Mouse (Mus musculus): ENCODE data around the gene Tll2.

The Tll2 gene

DNA sequence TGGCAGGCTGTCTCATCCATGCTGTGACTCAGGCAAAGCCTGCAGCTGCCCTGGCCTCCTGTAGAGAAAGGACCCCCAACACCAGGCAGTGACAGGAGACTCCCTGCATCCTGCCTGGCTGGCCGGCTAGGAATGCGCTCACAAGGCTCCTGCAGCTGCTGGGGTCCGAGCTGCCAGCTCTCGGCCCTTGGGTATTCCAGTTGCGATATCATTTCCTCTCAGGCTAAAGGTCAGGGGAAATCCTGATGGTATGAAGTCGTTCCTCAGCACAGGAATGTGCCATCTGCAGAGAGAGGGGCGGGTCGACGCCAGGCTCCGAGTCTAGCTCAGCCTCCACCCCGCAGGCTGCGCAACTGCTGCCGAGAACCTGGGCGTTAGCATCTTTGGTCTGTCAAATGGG lies 46.2 kb downstream of the Tll2 start:
- in situ Hi-C loops (cut with MboI, MseI), result no loop called here

DNA sequence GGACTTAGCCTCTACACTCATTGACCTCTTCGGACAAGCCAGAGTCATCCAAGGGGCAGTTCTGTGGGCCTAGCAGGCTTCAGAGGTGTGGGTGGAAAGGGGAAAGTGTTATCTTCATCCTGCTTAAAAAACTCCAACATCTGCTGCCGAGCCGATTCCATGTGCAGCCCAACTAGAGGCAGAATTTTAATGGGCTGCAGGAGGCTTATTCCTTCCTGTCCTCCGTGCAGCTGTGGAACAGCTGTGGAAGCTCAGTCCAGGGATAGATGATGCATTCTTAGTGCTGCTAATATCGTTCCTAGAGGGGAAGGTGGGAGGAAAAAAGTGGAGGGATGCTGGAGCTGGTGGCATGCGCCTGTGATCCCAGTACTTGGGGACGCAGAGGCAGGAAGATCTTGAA lies 52.0 kb downstream of the Tll2 start:
- in situ Hi-C loops (cut with MboI, MseI), result no loop called here

DNA sequence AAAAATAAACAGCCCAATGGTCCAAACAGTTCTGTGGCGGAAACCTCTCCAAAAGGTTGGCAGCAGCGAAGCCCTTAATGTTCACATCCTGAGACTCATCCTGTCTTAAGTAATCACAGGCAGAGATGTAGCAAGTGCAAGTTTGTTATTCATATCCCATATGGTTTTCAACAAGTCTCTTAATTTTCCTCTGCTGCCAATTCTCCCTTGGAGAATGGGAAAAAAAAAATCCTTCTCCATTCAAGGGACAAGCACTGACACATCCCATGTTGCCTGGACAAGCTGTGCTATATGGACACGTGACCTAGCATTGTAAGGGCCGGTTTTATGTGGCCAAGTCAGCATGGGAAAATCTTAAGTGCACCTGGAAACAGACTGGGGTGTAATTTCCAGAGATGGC lies 54.2 kb downstream of the Tll2 start:
- in situ Hi-C loops (cut with MboI, MseI), result no loop called here

DNA sequence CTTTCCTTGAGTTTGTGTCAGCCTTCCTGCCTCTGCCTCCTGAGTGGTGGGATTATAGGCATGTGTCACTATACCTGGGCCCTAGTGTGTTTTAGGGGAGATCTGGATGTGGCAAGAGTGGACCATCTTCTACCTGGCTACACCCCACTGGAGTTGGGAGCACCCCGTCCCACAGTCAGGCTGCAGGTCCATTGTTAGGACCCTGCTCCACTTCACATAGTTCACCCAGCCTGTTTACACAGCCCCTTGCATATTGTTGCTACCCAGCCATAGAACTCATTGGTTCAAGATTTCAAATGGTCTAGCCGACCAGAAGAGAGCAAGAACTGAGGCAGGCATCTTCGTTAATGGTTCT lies 54.6 kb downstream of the Tll2 start:
- in situ Hi-C loops (cut with MboI, MseI), result no loop called here

DNA sequence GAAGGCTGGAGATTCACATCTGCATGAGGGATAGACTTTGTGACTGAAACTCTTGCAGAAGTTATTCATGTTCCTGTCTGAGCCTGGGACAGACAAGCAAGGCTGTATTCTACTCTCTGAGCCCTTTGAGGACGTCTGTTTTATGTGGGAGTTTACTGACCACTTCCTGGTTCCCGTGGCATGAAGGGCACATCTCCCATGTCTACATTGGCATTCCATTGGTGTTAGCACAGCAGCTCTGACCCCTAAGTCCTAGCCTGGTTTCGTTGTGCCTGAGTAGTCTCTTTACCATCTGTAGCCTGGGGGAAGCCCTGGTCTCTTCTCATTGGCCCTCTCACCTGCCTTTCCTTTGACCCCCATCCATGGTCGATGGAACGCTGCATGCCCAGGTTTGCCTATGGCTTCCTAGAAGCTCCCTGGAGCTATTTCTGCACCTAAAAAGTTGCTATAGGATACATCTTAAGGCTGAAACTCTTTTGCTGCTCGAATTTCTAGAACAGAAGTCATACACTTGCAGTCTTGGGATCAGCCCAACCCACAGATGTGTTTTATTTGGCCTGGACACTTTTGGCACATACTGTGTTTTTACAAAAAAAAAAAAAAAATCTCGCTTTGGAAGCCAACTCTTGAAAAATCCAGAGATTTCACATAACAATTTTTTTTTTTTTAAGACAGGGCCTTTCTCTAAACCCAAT lies 55.2 kb downstream of the Tll2 start:
- in situ Hi-C loops (cut with MboI, MseI), result no loop called here

DNA sequence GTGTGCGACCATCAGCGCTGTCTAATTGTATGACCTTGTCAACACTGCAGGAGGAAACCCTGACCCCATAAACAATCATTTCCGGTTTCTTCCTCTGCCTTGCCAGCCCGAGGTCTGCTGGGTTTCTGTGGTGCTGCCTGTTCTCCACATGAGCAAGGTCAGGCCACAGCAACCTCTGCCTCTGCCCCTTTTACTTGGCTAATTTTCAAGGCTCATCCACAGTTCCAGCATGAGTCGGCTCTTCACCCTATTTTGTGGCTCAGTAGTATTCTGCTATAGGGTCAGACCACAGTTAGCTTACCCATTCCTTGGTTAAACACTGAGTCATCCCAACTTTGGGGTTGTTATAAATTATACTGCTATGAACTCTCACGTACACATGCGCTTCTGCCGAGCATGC lies 65.7 kb downstream of the Tll2 start:
- in situ Hi-C loops (cut with MboI, MseI), result no loop called here

DNA sequence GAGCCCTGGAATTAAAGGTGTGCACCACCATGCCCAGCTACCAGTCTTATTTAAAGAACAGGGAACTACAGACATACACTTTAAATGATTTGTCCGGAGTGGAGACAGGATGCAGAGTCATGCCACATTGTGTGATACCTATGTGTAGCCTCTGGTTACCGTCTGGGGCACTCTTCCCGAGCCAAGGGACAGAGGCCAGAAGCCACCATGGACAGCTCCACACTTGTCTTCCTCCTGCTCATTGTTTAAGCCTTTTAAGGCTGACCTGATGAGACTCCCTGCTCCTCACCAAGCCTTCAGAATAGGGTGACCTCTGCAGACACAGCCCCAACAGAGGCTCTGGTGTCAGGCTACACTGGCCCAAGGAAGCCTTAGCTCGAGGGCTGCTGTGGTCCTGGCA lies 67.0 kb downstream of the Tll2 start:
- in situ Hi-C loops (cut with MboI, MseI), result no loop called here

DNA sequence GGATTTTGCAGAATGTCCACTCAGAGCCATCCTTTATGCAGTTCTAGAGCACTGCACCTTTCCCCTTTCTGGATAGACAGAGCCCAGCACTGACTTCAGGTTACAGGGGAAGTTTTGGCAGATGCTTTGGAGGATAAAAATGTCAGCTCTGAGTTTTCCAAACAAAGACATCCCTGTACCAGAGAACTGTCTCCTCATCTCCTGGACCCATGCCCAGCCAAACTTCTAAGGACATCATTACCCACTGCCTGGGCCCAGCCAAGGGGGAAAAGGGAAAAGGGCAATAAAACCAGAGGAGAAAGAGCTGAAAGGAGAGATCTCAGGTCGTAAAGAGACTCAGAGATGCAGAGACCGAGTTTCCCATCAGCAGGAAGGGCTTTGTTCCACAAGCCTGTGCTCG lies 83.6 kb downstream of the Tll2 start:
- in situ Hi-C loops (cut with MboI, MseI), result no loop called here

DNA sequence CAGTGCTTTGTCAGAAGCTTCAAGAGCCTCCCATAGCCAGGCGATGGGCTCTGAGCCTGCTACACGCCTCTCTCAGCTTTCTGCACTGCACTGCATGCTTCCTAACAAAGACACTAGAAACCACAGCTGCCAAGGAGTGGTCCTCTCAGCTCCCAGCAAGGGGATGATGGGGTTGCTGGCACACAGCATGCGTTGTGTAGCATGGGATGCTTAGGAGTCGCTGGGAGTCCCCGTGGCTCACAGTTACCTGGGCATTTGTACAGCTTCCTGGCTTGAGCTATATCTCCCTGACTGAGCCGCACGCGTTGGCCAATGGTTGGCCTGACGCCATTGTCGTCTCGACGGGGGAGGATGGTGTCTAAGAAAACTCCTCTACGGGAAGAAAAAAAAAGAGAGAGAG lies 86.7 kb downstream of the Tll2 start:
- in situ Hi-C loops (cut with MboI, MseI), result no loop called here

DNA sequence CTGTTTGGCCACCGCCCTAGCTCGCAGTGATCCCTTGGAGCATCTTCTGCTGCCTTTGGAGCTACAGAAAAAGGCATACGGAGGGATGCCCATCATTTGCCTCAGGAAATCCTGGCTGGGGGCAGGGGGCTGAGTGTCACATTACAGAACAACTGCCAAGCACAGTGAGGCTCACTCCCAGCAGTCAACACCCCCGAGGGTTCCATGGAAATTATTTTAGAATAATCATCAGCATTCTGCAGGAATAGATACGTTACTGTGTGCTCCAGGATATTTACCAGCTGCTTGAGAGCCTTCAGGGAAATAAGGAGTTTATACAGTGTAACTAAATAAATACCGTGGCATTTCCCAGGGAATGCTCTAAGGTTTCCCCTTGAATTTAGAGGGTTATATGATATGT lies 88.3 kb downstream of the Tll2 start:
- in situ Hi-C loops (cut with MboI, MseI), result no loop called here

DNA sequence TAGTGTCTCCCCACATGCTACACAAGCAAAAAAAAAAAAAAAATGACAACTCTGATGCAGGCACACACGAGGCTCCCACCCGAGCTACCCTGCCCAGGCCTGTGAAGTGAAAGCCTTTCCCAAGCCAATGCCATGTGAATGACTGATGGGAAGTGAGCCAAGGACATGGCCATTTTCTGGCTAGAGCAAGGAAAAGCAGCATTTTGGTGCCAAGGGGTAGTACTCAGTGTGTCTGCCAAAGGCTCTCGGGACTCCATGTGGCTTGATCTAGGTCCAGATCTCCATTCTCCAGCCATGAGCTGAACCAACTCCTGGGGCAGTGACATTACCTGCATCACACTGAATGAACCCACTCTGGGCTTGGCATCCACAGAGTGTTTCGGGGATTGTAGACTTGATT lies 89.3 kb downstream of the Tll2 start:
- in situ Hi-C loops (cut with MboI, MseI), result no loop called here

DNA sequence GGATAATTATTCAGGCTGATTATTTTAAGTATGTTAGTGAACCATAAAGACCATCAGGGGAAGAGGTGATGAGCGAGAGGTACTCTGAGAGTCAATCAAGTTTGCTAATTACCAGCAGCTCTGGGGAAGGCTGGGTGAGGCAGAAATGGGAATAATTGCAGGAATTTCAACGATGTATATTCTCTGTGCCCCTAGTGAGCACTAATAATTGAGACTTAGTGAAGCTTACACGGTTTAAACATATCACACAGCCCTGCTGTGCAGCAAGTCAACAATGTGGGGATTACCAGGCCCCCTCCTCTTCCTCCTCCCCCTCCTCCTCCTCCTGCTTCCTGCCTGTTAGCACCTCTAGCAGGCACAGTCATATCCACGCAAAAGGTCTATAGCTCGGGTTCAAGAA lies 92.0 kb downstream of the Tll2 start:
- in situ Hi-C loops (cut with MboI, MseI), result no loop called here

DNA sequence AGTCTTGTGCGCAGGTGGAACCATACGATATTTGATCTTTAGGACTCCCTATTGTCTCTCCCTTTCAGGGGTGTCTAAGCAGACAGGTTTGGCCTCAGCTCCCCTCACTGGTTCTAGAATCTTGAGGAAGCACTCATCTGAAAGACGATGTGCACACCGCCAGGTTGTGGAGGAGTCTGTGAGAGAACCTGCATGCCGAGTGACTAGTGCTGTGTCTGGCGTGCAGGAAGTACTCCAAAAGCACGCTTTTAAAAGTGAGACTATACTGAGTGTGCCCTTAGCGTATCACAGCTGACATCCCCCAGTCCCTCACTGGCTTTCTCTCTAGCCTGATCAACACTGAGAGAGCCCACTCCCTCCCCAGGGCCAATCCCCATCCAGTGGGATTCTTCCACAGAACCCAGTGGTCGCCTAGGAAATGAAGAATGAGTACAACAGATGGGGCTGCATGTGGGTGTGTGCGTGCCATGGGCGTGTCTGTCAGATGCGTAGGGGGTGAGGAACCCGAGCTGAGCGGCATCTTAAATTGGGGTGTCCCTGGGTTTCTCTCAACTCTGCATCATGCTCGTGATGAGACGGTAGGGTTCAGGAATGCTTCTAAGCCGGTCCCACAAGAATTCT lies 92.6 kb downstream of the Tll2 start:
- in situ Hi-C loops (cut with MboI, MseI), result no loop called here

DNA sequence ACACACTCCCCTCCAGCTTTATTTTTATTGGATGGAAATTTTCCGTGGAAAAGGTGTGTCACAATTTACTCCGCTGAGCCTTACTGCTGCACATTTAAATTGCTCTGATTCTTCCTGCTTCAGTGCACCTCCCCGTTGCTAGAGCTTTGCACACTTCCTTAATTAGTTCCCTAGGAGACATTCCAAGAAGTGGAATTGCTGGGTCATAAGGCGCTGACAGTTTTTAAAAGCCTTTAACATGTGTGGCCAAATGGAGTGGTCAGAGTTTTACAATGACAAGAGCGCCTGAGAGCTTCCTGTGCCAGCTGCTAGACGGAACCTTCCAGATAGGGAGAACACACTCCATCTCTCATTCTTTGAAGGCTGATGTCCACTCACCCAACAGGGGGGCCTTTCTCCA lies 94.0 kb downstream of the Tll2 start:
- in situ Hi-C loops (cut with MboI, MseI), result no loop called here

DNA sequence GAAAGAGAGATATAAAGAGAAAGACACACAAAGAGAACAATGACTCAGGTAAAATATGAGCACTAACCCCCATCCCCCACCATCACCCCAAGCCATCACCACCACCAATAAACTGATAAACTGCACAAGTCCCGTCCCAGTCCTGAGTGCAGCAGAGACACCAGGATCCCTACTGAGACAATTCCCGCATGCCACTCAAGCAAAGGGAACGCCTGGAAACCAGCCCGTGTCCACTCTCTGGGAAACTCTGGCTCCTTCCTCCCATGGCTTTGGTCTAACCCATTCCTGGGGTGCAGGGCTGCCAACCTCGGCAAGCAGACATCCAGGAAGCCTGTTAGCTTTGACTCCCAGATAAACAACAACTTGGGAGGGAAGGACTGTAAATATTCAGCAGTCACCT lies 96.6 kb downstream of the Tll2 start:
- in situ Hi-C loops (cut with MboI, MseI), result no loop called here

DNA sequence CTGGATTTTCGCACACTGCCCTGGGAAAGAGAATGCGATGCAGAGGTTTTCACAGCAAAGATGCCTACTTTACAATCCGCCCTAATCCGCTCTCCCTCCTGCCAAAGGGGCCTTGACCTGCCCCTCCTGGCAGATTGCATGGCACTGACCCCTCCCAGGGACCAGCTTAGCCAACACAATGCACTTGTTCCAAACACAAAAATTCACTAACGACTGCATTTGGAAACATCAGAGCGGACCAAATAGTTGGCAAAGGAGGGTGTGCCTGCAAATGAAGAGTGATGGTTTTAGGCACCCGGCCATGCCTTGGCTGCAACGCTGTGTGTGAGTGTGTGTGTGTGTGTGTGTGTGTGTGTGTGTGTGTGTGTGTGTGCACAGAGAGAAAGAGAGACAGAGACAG lies 97.1 kb downstream of the Tll2 start:
- in situ Hi-C loops (cut with MboI, MseI), result no loop called here

DNA sequence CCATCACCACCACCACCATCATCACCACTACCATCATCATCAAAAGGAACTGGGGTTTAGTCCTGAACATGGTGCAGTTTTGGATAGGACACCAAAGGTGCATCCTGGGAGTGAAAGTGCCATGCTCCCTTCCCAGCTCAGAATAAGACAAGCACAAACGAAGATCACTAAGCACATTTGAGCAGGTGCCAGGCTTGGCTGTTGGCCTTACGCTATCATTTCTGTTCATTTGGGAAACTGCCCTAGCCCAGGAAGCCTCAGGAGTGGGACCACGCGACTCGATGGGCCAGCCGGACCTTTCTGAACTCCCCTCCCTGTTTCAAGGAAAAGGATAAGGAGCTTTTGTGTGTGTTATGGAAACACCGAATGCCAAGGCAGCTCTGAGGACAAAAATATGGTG lies 98.0 kb downstream of the Tll2 start:
- in situ Hi-C loops (cut with MboI, MseI), result no loop called here

DNA sequence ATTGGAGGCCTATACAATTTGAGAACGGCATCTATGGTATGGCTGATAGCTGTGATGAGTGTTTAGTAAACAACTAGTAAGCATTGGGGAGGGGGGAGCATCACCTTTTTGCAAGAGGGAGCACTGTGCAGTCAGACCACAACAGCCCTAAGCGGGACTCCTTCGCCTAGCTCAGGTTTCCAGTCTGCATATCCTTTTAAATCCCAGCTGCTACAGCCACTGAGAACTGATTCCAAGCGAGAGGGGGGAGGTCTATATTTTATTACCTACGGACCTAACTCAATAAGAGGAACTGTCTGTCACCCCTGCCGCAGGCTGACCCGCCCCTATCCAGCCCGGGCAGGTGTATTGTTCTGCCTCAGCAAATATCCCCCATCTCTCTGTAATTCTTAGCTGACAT lies 99.1 kb downstream of the Tll2 start:
- in situ Hi-C loops (cut with MboI, MseI), result no loop called here

DNA sequence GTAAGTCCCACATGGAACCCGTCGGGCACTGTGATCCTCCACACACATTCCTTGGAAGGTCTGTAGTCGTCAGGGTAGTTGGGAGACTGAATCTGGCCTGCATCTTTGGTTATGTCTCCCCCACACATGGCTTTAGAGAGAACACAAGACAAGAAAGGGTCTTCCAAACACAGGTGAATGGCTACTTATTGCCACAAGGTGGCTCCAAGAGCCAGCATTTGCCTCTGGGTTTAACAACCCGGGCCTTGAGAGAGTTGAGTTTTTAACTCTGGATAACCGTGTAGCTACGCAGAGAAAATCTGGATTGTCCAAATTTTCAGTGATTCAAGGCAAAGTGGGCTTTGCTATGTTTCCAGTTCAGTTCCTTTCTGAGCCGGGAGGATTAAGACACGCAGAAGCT lies 101.7 kb downstream of the Tll2 start:
- in situ Hi-C loops (cut with MboI, MseI), result no loop called here

DNA sequence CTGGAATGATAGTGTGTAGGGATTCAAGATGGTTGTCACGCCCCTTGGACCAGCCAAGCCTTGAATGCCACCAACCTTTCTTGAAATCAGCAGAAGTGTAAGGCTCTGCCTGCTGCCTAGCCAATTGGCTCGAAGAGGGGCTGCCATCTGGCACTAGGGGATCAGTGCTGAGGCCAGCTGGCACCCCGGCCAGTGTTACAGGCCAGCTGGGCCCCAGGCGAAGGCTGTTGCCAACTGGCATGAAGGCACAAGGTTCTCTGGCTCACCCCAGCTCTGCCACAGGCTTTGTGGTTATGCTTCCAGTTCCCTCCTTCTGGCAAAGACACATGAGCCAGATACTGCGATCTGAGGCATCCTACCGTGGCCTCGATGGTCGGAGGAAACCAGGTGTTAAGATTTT lies 105.2 kb downstream of the Tll2 start:
- in situ Hi-C loops (cut with MboI, MseI), result no loop called here

DNA sequence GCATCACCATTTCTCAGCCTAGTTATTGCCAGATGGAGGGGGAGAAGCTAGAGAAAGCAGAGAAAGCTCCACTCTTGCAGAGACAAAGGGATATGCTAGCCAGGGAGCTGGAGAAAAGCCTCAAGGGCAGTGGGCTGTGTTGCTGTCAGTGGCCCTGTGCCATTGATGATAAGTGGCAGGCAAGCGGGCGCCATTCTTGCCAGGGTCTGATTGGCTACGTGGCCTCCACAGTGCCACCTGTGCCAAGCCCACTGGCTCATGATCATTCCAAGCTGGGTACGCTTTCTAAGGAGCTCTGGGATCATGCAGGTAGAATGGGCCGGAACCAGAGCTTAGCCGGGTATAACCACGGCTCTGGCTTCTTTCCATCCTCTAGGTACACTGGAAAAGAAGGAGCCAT lies 105.8 kb downstream of the Tll2 start:
- in situ Hi-C loops (cut with MboI, MseI), result no loop called here

DNA sequence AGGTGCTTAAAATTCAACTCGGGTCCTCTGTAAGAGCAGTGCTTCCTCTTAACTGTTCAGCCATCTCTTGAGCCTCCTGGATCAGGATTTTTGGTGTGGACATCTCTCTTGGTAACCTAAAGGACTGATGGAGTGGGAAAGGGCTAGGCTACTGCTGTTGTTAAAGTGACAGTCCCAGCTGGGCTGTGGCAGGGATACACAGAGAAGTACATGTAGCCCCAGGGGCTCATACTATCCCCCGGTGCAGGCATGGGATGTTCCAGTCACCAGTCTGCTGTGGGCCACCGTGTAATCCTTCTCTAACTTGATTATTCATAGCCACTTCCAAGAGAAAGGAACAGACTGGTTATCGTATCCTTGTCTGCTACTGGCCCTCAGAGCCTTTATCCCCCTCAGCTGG lies 109.6 kb downstream of the Tll2 start:
- in situ Hi-C loops (cut with MboI, MseI), result no loop called here

DNA sequence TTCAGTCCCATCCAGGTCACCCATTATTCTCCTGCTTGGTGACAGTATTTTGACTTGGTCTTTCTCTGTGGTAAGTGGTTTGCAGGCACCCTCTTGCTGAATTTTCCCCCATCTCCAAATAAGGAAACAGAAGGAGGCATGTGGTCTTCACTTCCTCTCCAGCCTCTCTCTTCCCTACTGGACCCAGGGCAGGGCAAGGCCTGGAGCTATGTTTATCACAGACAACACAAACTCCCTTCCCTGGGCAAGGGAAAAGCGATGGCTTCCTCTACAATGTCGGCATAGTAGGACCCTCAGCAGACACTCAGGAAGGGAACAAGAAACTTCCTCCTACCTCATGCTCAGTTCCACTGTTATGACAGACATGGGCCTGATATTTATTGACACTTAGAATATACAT lies 114.7 kb downstream of the Tll2 start:
- in situ Hi-C loops (cut with MboI, MseI), result no loop called here

DNA sequence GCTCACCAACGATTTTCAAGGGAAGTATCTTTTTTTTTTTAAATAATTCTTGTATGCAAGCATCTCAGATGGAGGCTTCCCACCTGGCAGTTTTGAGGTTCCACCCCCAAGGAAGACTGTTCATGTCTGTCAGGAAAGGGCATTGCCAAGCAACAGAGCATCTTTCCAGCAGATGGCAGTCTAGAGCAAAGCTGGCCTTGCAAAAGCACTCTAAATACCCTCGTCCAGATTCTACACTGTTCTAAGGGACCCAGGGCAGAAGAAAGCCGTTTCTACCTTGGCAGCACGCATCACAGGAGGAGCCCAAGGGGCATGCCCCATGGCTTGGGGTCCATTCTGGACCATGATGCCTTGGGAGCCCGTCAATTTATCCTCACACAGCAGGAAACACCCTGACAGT lies 116.8 kb downstream of the Tll2 start:
- in situ Hi-C loops (cut with MboI, MseI), result loop anchor here (10.0 kb wide), 1 partner anchor 105 kb away; no protein-coding TSS in a partner anchor

Measured in regulatory T cell (primary cell).